Mouse (Mus musculus): Measurements from ENCODE around the gene S100a3.

DNA sequence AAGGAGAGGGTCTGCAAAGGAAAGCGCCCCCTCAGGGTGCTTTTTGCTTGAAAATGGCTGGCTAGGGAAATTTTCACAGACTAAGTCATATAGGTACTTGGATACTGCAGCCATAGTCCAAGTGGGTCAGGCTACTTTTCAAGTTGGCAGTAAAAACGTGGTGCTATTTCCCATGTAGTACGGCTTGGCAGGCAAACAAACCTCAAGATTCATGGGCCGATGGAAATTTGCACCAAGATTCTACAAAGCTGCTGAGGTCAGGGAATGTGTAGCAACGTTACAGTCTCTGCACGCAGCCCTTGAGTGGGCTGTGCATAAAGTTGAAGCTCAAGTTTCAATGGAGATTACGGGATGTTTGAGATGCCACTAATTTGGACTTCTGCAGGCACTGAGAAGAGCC, 19.1 kb downstream of the S100a3 start:
- TF ChIP-seq CTCF (IDR thresholded peaks at IDR 0.05; ENCODE audit: low read depth) (no peak), EP300 (IDR thresholded peaks at IDR 0.05; ENCODE audit: low read depth) (no peak)
